Mouse (Mus musculus): Measurements from ENCODE around the gene Usf3.

DNA sequence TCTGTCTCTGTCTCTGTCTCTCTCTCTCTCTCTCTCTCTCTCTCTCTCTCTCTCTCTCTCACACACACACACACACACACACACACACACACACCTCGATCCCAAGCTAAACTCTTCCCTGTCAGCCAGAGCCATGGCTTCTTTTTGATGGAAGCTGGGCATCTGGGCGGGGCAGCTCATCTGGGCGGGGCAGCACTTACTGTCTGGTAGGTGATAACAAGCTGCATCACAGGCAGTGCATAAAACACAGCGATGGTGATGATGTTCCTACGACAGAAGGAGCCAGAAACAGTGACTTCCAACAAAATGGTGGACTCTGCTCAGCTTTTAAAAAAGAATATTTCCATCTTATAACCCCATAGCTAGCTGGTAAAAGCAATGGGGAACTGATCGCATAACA lies 92.5 kb downstream of the Usf3 start:
- no peak for TF ChIP-seq NELFE (IDR thresholded peaks at IDR 0.05; ENCODE audit: low read depth, low read length)
- no peak for TF ChIP-seq ZC3H11A (IDR thresholded peaks at IDR 0.05; ENCODE audit: low read depth, low read length)

Measured in CH12.LX (cell line).